Mouse (Mus musculus): Measurements from ENCODE around the gene Lrtm2. TPM values are rescaled to one million over a fixed set of nuclear protein-coding genes. Genes with fewer than 3 reads are reported as not detected.
A peak's percentile ranks its signal among the peaks of the same experiment; 100 is the strongest.

The Lrtm2 gene
- polyA plus RNA-seq, 1 experiment from 2014 or later: 0.04 TPM

- H3K27me3 ChIP-seq: no peaks in the 10 kb centered on the region
- no peaks in the 10 kb centered on the region for H3K4me1 ChIP-seq
- no peak overlapping the region for H3K4me3 ChIP-seq
- no peak overlapping the region for H3K9ac ChIP-seq
- H3K27ac ChIP-seq: no peak overlapping the region
- 84% methylated on average over 8 of the region's 8 CpGs for WGBS
- H3K4me2 ChIP-seq: no peak overlapping the region
- H3K36me3 ChIP-seq: peaks cover 68% of the 10 kb centered on the region
- H3K9me3 ChIP-seq: no peaks in the 10 kb centered on the region
- no peak for ATAC-seq (ENCODE audit: borderline replicate concordance, extremely low read depth, low FRiP score, low TSS enrichment)
Observed at GRCm38 (mm10) chr6:119358020-119358571, 27.5 kb upstream of the Lrtm2 start.

GRCm38 (mm10) chr6:119352501-119352900 lies 21.9 kb upstream of the Lrtm2 start:
- H3K9ac ChIP-seq: no peak overlapping the region
- H3K4me1 ChIP-seq: no peaks in the 10 kb centered on the region
- H3K27ac ChIP-seq: no peak overlapping the region
- peaks cover 34% of the 10 kb centered on the region for H3K36me3 ChIP-seq
- ATAC-seq (ENCODE audit: borderline replicate concordance, extremely low read depth, low FRiP score, low TSS enrichment): no peak
- H3K4me3 ChIP-seq: no peak overlapping the region
- WGBS: 76% methylated on average over 6 of the region's 6 CpGs
- H3K4me2 ChIP-seq: no peak overlapping the region
- H3K9me3 ChIP-seq: no peaks in the 10 kb centered on the region
- H3K27me3 ChIP-seq: no peaks in the 10 kb centered on the region

- Histone ChIP-seq H3K27ac (no peak overlapping the region), H3K4me3 (no peak overlapping the region), H3K4me1 (no peaks in the 10 kb centered on the region), H3K27me3 (no peaks in the 10 kb centered on the region), H3K36me3 (peaks cover 28% of the 10 kb centered on the region), H3K9me3 (no peaks in the 10 kb centered on the region), H3K9ac (no peak overlapping the region), H3K4me2 (no peak overlapping the region)
- ATAC-seq (ENCODE audit: borderline replicate concordance, extremely low read depth, low FRiP score, low TSS enrichment): no peak
- 68% methylated on average over 8 of the region's 8 CpGs for WGBS
Observed at GRCm38 (mm10) chr6:119351656-119352055, 21.1 kb upstream of the Lrtm2 start.

- Histone ChIP-seq H3K4me3 (no peak overlapping the region), H3K9me3 (no peaks in the 10 kb centered on the region), H3K9ac (no peak overlapping the region), H3K36me3 (peaks cover 24% of the 10 kb centered on the region), H3K27ac (no peak overlapping the region), H3K4me2 (no peak overlapping the region), H3K4me1 (no peaks in the 10 kb centered on the region), H3K27me3 (no peaks in the 10 kb centered on the region)
- WGBS: 87% methylated on average over 9 of the region's 9 CpGs
- no peak for ATAC-seq (ENCODE audit: borderline replicate concordance, extremely low read depth, low FRiP score, low TSS enrichment)
Observed at GRCm38 (mm10) chr6:119350703-119351198, 20.2 kb upstream of the Lrtm2 start.

GRCm38 (mm10) chr6:119348234-119348633 lies 17.7 kb upstream of the Lrtm2 start:
- Histone ChIP-seq H3K4me3 (no peak overlapping the region), H3K9me3 (no peaks in the 10 kb centered on the region), H3K27me3 (no peaks in the 10 kb centered on the region), H3K27ac (no peak overlapping the region), H3K4me1 (no peaks in the 10 kb centered on the region), H3K36me3 (peaks cover 2% of the 10 kb centered on the region; the same call in 1 of the 2 replicates), H3K4me2 (no peak overlapping the region), H3K9ac (no peak overlapping the region)
- WGBS: 0% methylated on average over 1 of the region's 1 CpGs
- no peak for ATAC-seq (ENCODE audit: borderline replicate concordance, extremely low read depth, low FRiP score, low TSS enrichment)

GRCm38 (mm10) chr6:119347813-119348212 lies 17.2 kb upstream of the Lrtm2 start:
- H3K36me3 ChIP-seq: no peaks in the 10 kb centered on the region; the same call in 1 of the 2 replicates
- H3K27ac ChIP-seq: no peak overlapping the region
- no peak overlapping the region for H3K4me3 ChIP-seq
- no peaks in the 10 kb centered on the region for H3K4me1 ChIP-seq
- H3K9me3 ChIP-seq: no peaks in the 10 kb centered on the region
- WGBS: 61% methylated on average over 5 of the region's 5 CpGs
- no peak overlapping the region for H3K4me2 ChIP-seq
- no peak overlapping the region for H3K9ac ChIP-seq
- no peaks in the 10 kb centered on the region for H3K27me3 ChIP-seq
- no peak for ATAC-seq (ENCODE audit: borderline replicate concordance, extremely low read depth, low FRiP score, low TSS enrichment)

GRCm38 (mm10) chr6:119346257-119346656 lies 15.7 kb upstream of the Lrtm2 start:
- Histone ChIP-seq H3K4me1 (no peaks in the 10 kb centered on the region), H3K36me3 (no peaks in the 10 kb centered on the region), H3K9ac (no peak overlapping the region), H3K27me3 (no peaks in the 10 kb centered on the region), H3K27ac (no peak overlapping the region), H3K4me3 (no peak overlapping the region), H3K9me3 (no peaks in the 10 kb centered on the region), H3K4me2 (no peak overlapping the region)
- WGBS: 53% methylated on average over 10 of the region's 10 CpGs
- ATAC-seq (ENCODE audit: borderline replicate concordance, extremely low read depth, low FRiP score, low TSS enrichment): no peak

- H3K4me3 ChIP-seq: no peak overlapping the region
- no peak overlapping the region for H3K4me2 ChIP-seq
- H3K9me3 ChIP-seq: no peaks in the 10 kb centered on the region
- H3K36me3 ChIP-seq: no peaks in the 10 kb centered on the region
- H3K27me3 ChIP-seq: no peaks in the 10 kb centered on the region
- no peak overlapping the region for H3K9ac ChIP-seq
- peak; percentile 53; the same call in 1 of the 2 replicates for ATAC-seq (ENCODE audit: borderline replicate concordance, extremely low read depth, low FRiP score, low TSS enrichment)
- H3K4me1 ChIP-seq: no peaks in the 10 kb centered on the region
- no peak overlapping the region for H3K27ac ChIP-seq
Observed at GRCm38 (mm10) chr6:119341409-119341808, 10.8 kb upstream of the Lrtm2 start.

- Histone ChIP-seq H3K27ac (no peak overlapping the region), H3K9ac (no peak overlapping the region), H3K9me3 (no peaks in the 10 kb centered on the region), H3K27me3 (no peaks in the 10 kb centered on the region), H3K4me2 (no peak overlapping the region), H3K36me3 (no peaks in the 10 kb centered on the region), H3K4me1 (peaks cover 1% of the 10 kb centered on the region), H3K4me3 (no peak overlapping the region)
- ATAC-seq (ENCODE audit: borderline replicate concordance, extremely low read depth, low FRiP score, low TSS enrichment): no peak
- 44% methylated on average over 11 of the region's 11 CpGs for WGBS
Observed at GRCm38 (mm10) chr6:119338121-119338912, 7.8 kb upstream of the Lrtm2 start.

- peaks cover 9% of the 10 kb centered on the region for H3K4me1 ChIP-seq
- no peaks in the 10 kb centered on the region for H3K9me3 ChIP-seq
- H3K27me3 ChIP-seq: no peaks in the 10 kb centered on the region
- H3K27ac ChIP-seq: no peak overlapping the region
- no peak overlapping the region for H3K9ac ChIP-seq
- H3K4me2 ChIP-seq: no peak overlapping the region
- WGBS: 72% methylated on average over 3 of the region's 3 CpGs
- H3K36me3 ChIP-seq: no peaks in the 10 kb centered on the region
- no peak overlapping the region for H3K4me3 ChIP-seq
- ATAC-seq (ENCODE audit: borderline replicate concordance, extremely low read depth, low FRiP score, low TSS enrichment): no peak
Observed at GRCm38 (mm10) chr6:119337287-119337686, 6.7 kb upstream of the Lrtm2 start.

GRCm38 (mm10) chr6:119336124-119336523 lies 5.6 kb upstream of the Lrtm2 start:
- no peaks in the 10 kb centered on the region for H3K36me3 ChIP-seq
- H3K9me3 ChIP-seq: no peaks in the 10 kb centered on the region
- no peak overlapping the region for H3K4me3 ChIP-seq
- no peak overlapping the region for H3K4me2 ChIP-seq
- no peak for ATAC-seq (ENCODE audit: borderline replicate concordance, extremely low read depth, low FRiP score, low TSS enrichment)
- 71% methylated on average over 7 of the region's 7 CpGs for WGBS
- no peak overlapping the region for H3K27ac ChIP-seq
- H3K4me1 ChIP-seq: peaks cover 9% of the 10 kb centered on the region
- H3K9ac ChIP-seq: no peak overlapping the region
- peaks cover 11% of the 10 kb centered on the region for H3K27me3 ChIP-seq

- no peaks in the 10 kb centered on the region for H3K9me3 ChIP-seq
- no peaks in the 10 kb centered on the region for H3K36me3 ChIP-seq
- no peak overlapping the region for H3K27ac ChIP-seq
- WGBS: 18% methylated on average over 3 of the region's 3 CpGs
- H3K4me2 ChIP-seq: no peak overlapping the region
- H3K27me3 ChIP-seq: peaks cover 33% of the 10 kb centered on the region
- ATAC-seq (ENCODE audit: borderline replicate concordance, extremely low read depth, low FRiP score, low TSS enrichment): no peak
- H3K9ac ChIP-seq: no peak overlapping the region
- no peak overlapping the region for H3K4me3 ChIP-seq
- H3K4me1 ChIP-seq: peaks cover 31% of the 10 kb centered on the region
Observed at GRCm38 (mm10) chr6:119333831-119334230, 3.3 kb upstream of the Lrtm2 start.
